8 mouse cellular contexts compared by ENCODE assay signal in genomic region chr6:72440186-72440990, GRCm38 (mm10). TPM values are rescaled to one million over a fixed set of nuclear protein-coding genes. Genes with fewer than 3 reads are reported as not detected.
DNase-seq lines count a peak whose midpoint lies in the region; ATAC-seq and TF ChIP-seq lines count a peak whose summit lies in the region.

No protein-coding gene starts in this region.

- TF ChIP-seq POLR2A in kidney, adult 2 months (IDR thresholded peaks at IDR 0.05; ENCODE audit: low read depth, low read length): no peak
- TF ChIP-seq POLR2A in MEL (IDR thresholded peaks at IDR 0.05; ENCODE audit: control insufficient read depth in 1 of 2, insufficient read depth in 1 of 2, low read depth in 1 of 2, low read length in 2 of 2, poor library complexity in 1 of 2): peak; percentile 12 to 64; a peak in 3 of 4 replicates

- no peaks in the 10 kb centered on the region for H3K27me3 ChIP-seq in kidney, adult 2 months (replicated peaks; ENCODE audit: control insufficient read depth, insufficient read depth, low read length)
- H3K27me3 ChIP-seq in MEL (ENCODE audit: control insufficient read depth in 1 of 2, insufficient read depth in 2 of 2, low read length in 2 of 2): no peaks in the 10 kb centered on the region
- no peaks in the 10 kb centered on the region for H3K27me3 ChIP-seq in embryonic facial prominence, embryonic 14.5 days (replicated peaks; ENCODE audit: control insufficient read depth, insufficient read depth, low read length)
- no peaks in the 10 kb centered on the region for H3K27me3 ChIP-seq in intestine, embryonic 14.5 days (replicated peaks; ENCODE audit: control insufficient read depth, insufficient read depth, low read length)
- H3K27me3 ChIP-seq in liver, embryonic 16.5 days (ENCODE audit: control insufficient read depth, insufficient read depth, low read depth, low read length): no peaks in the 10 kb centered on the region

- WGBS in kidney, adult 2 months: 6% methylated on average over 17 of the region's 17 CpGs
- WGBS in embryonic facial prominence, embryonic 14.5 days: 10% methylated on average over 17 of the region's 17 CpGs
- 10% methylated on average over 17 of the region's 17 CpGs for WGBS in intestine, embryonic 14.5 days
- WGBS in liver, embryonic 16.5 days (ENCODE audit: insufficient replicate concordance): 7% methylated on average over 17 of the region's 17 CpGs

- peak overlapping the region; percentile 70 for H3K4me3 ChIP-seq in kidney, adult 2 months (ENCODE audit: insufficient read depth, low read depth, low read length)
- H3K4me3 ChIP-seq in MEL (ENCODE audit: control insufficient read depth in 1 of 2, insufficient read depth in 1 of 2, low read depth in 2 of 2, low read length in 2 of 2): peak overlapping the region; percentile 65 to 82
- H3K4me3 ChIP-seq in embryonic facial prominence, embryonic 14.5 days (ENCODE audit: low read depth, low read length): peak overlapping the region; percentile 100
- H3K4me3 ChIP-seq in intestine, embryonic 14.5 days (ENCODE audit: low read depth, low read length): peak overlapping the region; percentile 98
- H3K4me3 ChIP-seq in liver, embryonic 16.5 days (ENCODE audit: low read depth, low read length): peak overlapping the region; percentile 87

- no peaks in the 10 kb centered on the region for H3K9me3 ChIP-seq in MEL (replicated peaks; ENCODE audit: insufficient read depth, low read length)
- H3K9me3 ChIP-seq in embryonic facial prominence, embryonic 14.5 days (ENCODE audit: control insufficient read depth, low read length): no peaks in the 10 kb centered on the region
- no peaks in the 10 kb centered on the region for H3K9me3 ChIP-seq in intestine, embryonic 14.5 days (ENCODE audit: control insufficient read depth, low read length)
- H3K9me3 ChIP-seq in liver, embryonic 16.5 days (replicated peaks; ENCODE audit: control insufficient read depth, low read length): no peaks in the 10 kb centered on the region

- H3K4me1 ChIP-seq in kidney, adult 2 months (ENCODE audit: control insufficient read depth, insufficient read depth, low read length): peaks cover 12% of the 10 kb centered on the region; the same call in 1 of the 2 replicates
- H3K4me1 ChIP-seq in MEL (ENCODE audit: control insufficient read depth in 1 of 2, insufficient read depth in 2 of 2, low read length in 2 of 2): peaks cover 5 to 11% of the 10 kb centered on the region in 2 experiments
- peaks cover 15% of the 10 kb centered on the region for H3K4me1 ChIP-seq in embryonic facial prominence, embryonic 14.5 days (ENCODE audit: control insufficient read depth, insufficient read depth, low read length)
- H3K4me1 ChIP-seq in intestine, embryonic 14.5 days (replicated peaks; ENCODE audit: control insufficient read depth, insufficient read depth, low read length): peaks cover 25% of the 10 kb centered on the region
- peaks cover 20% of the 10 kb centered on the region for H3K4me1 ChIP-seq in liver, embryonic 16.5 days (ENCODE audit: control insufficient read depth, low read depth, low read length)

- peak overlapping the region; percentile 84 for H3K4me2 ChIP-seq in embryonic facial prominence, embryonic 14.5 days (ENCODE audit: low read depth, low read length)
- H3K4me2 ChIP-seq in intestine, embryonic 14.5 days (ENCODE audit: low read length): peak overlapping the region; percentile 80
- peak overlapping the region; percentile 88 for H3K4me2 ChIP-seq in liver, embryonic 16.5 days (ENCODE audit: low read depth, low read length)

- no peak for ATAC-seq in embryonic facial prominence, embryonic 14.5 days (ENCODE audit: low read depth)
- 0 out of 2 replicates have a peak, but pooled peaks have one; percentile 3 for ATAC-seq in intestine, embryonic 14.5 days (replicated peaks; ENCODE audit: low FRiP score, low TSS enrichment, low read depth)
- ATAC-seq in liver, embryonic 16.5 days (ENCODE audit: low read depth): no peak
- no peak for ATAC-seq in monocyte, adult 5-6 weeks (replicated peaks; ENCODE audit: insufficient number of reproducible peaks, low FRiP score, low TSS enrichment, poor library complexity, severe bottlenecking)

- peaks cover 40% of the 10 kb centered on the region for H3K79me2 ChIP-seq in MEL (ENCODE audit: control insufficient read depth, insufficient read depth, low read length, poor library complexity)

- H3K36me3 ChIP-seq in kidney, adult 2 months (ENCODE audit: control insufficient read depth, insufficient read depth, low read length): peaks cover 22% of the 10 kb centered on the region
- H3K36me3 ChIP-seq in MEL (ENCODE audit: control insufficient read depth in 1 of 2, insufficient read depth in 2 of 2, low read length in 2 of 2): peaks cover 22 to 29% of the 10 kb centered on the region in 2 experiments
- H3K36me3 ChIP-seq in embryonic facial prominence, embryonic 14.5 days (ENCODE audit: control insufficient read depth, insufficient read depth, low read length): peaks cover 23% of the 10 kb centered on the region
- peaks cover 30% of the 10 kb centered on the region for H3K36me3 ChIP-seq in intestine, embryonic 14.5 days (ENCODE audit: control insufficient read depth, insufficient read depth, low read length)
- H3K36me3 ChIP-seq in liver, embryonic 16.5 days (ENCODE audit: control insufficient read depth, insufficient read depth): peaks cover 22% of the 10 kb centered on the region

- no peak for TF ChIP-seq RAD21 in MEL (IDR thresholded peaks at IDR 0.05; ENCODE audit: low read depth, low read length)

- TF ChIP-seq EP300 in MEL (IDR thresholded peaks at IDR 0.05; ENCODE audit: low read depth in 1 of 2, low read length in 2 of 2): no peak

- H3K9ac ChIP-seq in MEL (ENCODE audit: control insufficient read depth, low read depth, low read length, poor library complexity, severe bottlenecking): peak overlapping the region; percentile 85
- peak overlapping the region; percentile 100 for H3K9ac ChIP-seq in embryonic facial prominence, embryonic 14.5 days (ENCODE audit: low read depth, low read length)
- peak overlapping the region; percentile 100 for H3K9ac ChIP-seq in intestine, embryonic 14.5 days (ENCODE audit: low read length)
- peak overlapping the region; percentile 93 for H3K9ac ChIP-seq in liver, embryonic 16.5 days (ENCODE audit: low read depth, low read length)

- peak; percentile 45 for DNase-seq in kidney, adult 2 months
- no peak for DNase-seq in kidney, postnatal 10 days
- peak; percentile 86 for DNase-seq in MEL (ENCODE audit: low read depth, low spot score)
- no peak for DNase-seq in embryonic facial prominence, embryonic 14.5 days (ENCODE audit: low spot score)
- peak; percentile 71 for DNase-seq in intestine, embryonic 14.5 days (ENCODE audit: low spot score)
- DNase-seq in testis, postnatal 14 days (ENCODE audit: low spot score): peak; percentile 76

- H3K27ac ChIP-seq in kidney, adult 2 months (ENCODE audit: insufficient read depth, low read depth, low read length): peak overlapping the region; percentile 99
- H3K27ac ChIP-seq in MEL (ENCODE audit: control insufficient read depth, low read depth, low read length): peak overlapping the region; percentile 82
- peak overlapping the region; percentile 99 for H3K27ac ChIP-seq in embryonic facial prominence, embryonic 14.5 days (replicated peaks; ENCODE audit: low read depth, low read length)
- peak overlapping the region; percentile 99 for H3K27ac ChIP-seq in intestine, embryonic 14.5 days (ENCODE audit: low read depth)
- peak overlapping the region; percentile 96 for H3K27ac ChIP-seq in liver, embryonic 16.5 days (ENCODE audit: low read length)

- TF ChIP-seq CTCF in kidney, adult 2 months (conservative IDR thresholded peaks at IDR 0.05; ENCODE audit: insufficient read depth, insufficient read length, low read depth, low read length): no peak
- 0 out of 6 replicates have a peak, but pooled peaks of 1 of the 3 experiments have one; percentile 3 for TF ChIP-seq CTCF in MEL (IDR thresholded peaks at IDR 0.05 in 2 of 3, conservative IDR thresholded peaks at IDR 0.05 in 1 of 3; ENCODE audit: control insufficient read depth in 1 of 3, insufficient read depth in 1 of 3, low read depth in 2 of 3, low read length in 3 of 3, poor library complexity in 1 of 3, severe bottlenecking in 1 of 3)

TF ChIP-seq in MEL, 35 proteins besides CTCF, POLR2A, EP300 and RAD21:
- TF ChIP-seq MAFK (IDR thresholded peaks at IDR 0.05; ENCODE audit: borderline replicate concordance, low read depth, low read length) (no peak), TBP (IDR thresholded peaks at IDR 0.05; ENCODE audit: low read depth, low read length) (peak; percentile 76)

RNA-seq across cellular contexts. Expression of gene Mat2a, which starts 1.0 kb away (rescaled TPM):
- 150 and 168 TPM in 2 replicates for polyA plus RNA-seq in kidney, adult 2 months (2012; rRNA removed)
- total RNA-seq in MEL (2012; rRNA removed): 233 and 319 TPM in 2 replicates
- 1,000 to 10,000 TPM in 1 of 2 experiments, 100 to 1,000 TPM in 1; 357 to 3,179 TPM for polyA plus RNA-seq in MEL (2012; ENCODE audit: insufficient read depth in 1 of 2, insufficient read length in 2 of 2, low read depth in 1 of 2, low replicate concordance in 2 of 2, missing spikeins in 1 of 2)
- polyA plus RNA-seq in embryonic facial prominence, embryonic 14.5 days (2014; fragmentation: Nextera tagmentation; extraction: Ambion mirVana): 292 and 321 TPM in 2 replicates
- polyA plus RNA-seq in intestine, embryonic 14.5 days (2014; fragmentation: Nextera tagmentation; extraction: Ambion mirVana): 378 and 409 TPM in 2 replicates
- 124 and 131 TPM in 2 replicates for polyA plus RNA-seq in liver, embryonic 16.5 days (2015; fragmentation: Nextera tagmentation; extraction: Ambion mirVana)
- 122 to 186 TPM (median 164 TPM) in 3 replicates for total RNA-seq in monocyte, adult 5-6 weeks (2017)

RNA-seq across cellular contexts. Expression of gene Ggcx, which starts 26.3 kb away (rescaled TPM):
- 17.9 and 21.9 TPM in 2 replicates for polyA plus RNA-seq in kidney, adult 2 months (2012; rRNA removed)
- 5.0 and 5.2 TPM in 2 replicates for total RNA-seq in MEL (2012; rRNA removed)
- polyA plus RNA-seq in MEL (2012; ENCODE audit: insufficient read depth in 1 of 2, insufficient read length in 2 of 2, low read depth in 1 of 2, low replicate concordance in 2 of 2, missing spikeins in 1 of 2): 1 to 10 TPM in 1 of 2 experiments, not detected in 1; 5.4 TPM
- polyA plus RNA-seq in embryonic facial prominence, embryonic 14.5 days (2014; fragmentation: Nextera tagmentation; extraction: Ambion mirVana): 15.0 and 15.7 TPM in 2 replicates
- 12.8 and 17.7 TPM in 2 replicates for polyA plus RNA-seq in intestine, embryonic 14.5 days (2014; fragmentation: Nextera tagmentation; extraction: Ambion mirVana)
- polyA plus RNA-seq in liver, embryonic 16.5 days (2015; fragmentation: Nextera tagmentation; extraction: Ambion mirVana): 29.6 and 31.7 TPM in 2 replicates
- 10.1 to 13.9 TPM (median 11.1 TPM) in 3 replicates for total RNA-seq in monocyte, adult 5-6 weeks (2017)

RNA-seq across cellular contexts. Expression of gene Vamp8, which starts 49.9 kb away (rescaled TPM):
- 368 and 453 TPM in 2 replicates for polyA plus RNA-seq in kidney, adult 2 months (2012; rRNA removed)
- total RNA-seq in MEL (2012; rRNA removed): 130 and 164 TPM in 2 replicates
- 100 to 1,000 TPM in 1 of 2 experiments, not detected in 1; 179 TPM for polyA plus RNA-seq in MEL (2012; ENCODE audit: insufficient read depth in 1 of 2, insufficient read length in 2 of 2, low read depth in 1 of 2, low replicate concordance in 2 of 2, missing spikeins in 1 of 2)
- polyA plus RNA-seq in embryonic facial prominence, embryonic 14.5 days (2014; fragmentation: Nextera tagmentation; extraction: Ambion mirVana): 130 and 144 TPM in 2 replicates
- polyA plus RNA-seq in intestine, embryonic 14.5 days (2014; fragmentation: Nextera tagmentation; extraction: Ambion mirVana): 177 and 183 TPM in 2 replicates
- polyA plus RNA-seq in liver, embryonic 16.5 days (2015; fragmentation: Nextera tagmentation; extraction: Ambion mirVana): 212 and 230 TPM in 2 replicates
- total RNA-seq in monocyte, adult 5-6 weeks (2017): 202 to 246 TPM (median 207 TPM) in 3 replicates

Comparison
In these comparisons a context has a peak if more than half of its experiments do, and no peak if none do; other contexts are left out.
1. DNase-seq: peak in kidney, adult 2 months (single experiment), MEL (single experiment), intestine, embryonic 14.5 days (single experiment) and testis, postnatal 14 days (single experiment); none in kidney, postnatal 10 days (single experiment) and embryonic facial prominence, embryonic 14.5 days (single experiment).
2. Peak in every context shown above with its lines, with median percentiles within 50 percentile points of each other: H3K27ac ChIP-seq, H3K4me3 ChIP-seq, H3K9ac ChIP-seq and H3K4me2 ChIP-seq.